Comparison of ENCODE assay signal across 24 mouse cellular contexts in genomic region chr8:118581256-118581655, GRCm38 (mm10).
A peak's percentile ranks its signal among the peaks of the same experiment; 100 is the strongest.
DNase-seq lines count a peak whose midpoint lies in the region; ATAC-seq lines count a peak whose summit lies in the region.
"Had no signal": no experiment of that assay in that cellular context is flagged by ENCODE, and none has a peak within 500 bp of the region (broad histone marks: within the 10 kb centered on the region; RNA-seq: fewer than 3 reads in every experiment).

No protein-coding gene starts in this region.

- no peaks in the 10 kb centered on the region for H3K4me1 ChIP-seq in kidney, embryonic 16.5 days (ENCODE audit: insufficient read depth, low read length)
- H3K4me1 ChIP-seq: embryonic facial prominence, embryonic 13.5 days; embryonic facial prominence, embryonic 15.5 days; forebrain, embryonic 10.5 days; forebrain, embryonic 12.5 days had no signal

- DNase-seq in kidney, postnatal 10 days = no peak
- peak; percentile 15 for DNase-seq in retina, postnatal 1 day
- no peak for DNase-seq in retina, embryonic 14.5 days (ENCODE audit: low spot score)
- DNase-seq: adrenal gland, adult 2 months; adrenal gland, postnatal 10 days; adrenal gland, postnatal 25 days; cerebellum, adult 11 months; cerebellum, adult 18-20 months; cerebellum, adult 8-10 months; cerebellum, adult 9-11 months; cerebellum, postnatal 14 days; cerebellum, postnatal 36 days; embryo, embryonic 11 days had no signal

- no peak overlapping the region for H3K27ac ChIP-seq in kidney, embryonic 16.5 days (ENCODE audit: low read length)
- H3K27ac ChIP-seq: embryonic facial prominence, embryonic 13.5 days; embryonic facial prominence, embryonic 15.5 days; forebrain, embryonic 10.5 days; forebrain, embryonic 12.5 days had no signal

- no peaks in the 10 kb centered on the region for H3K27me3 ChIP-seq in kidney, embryonic 16.5 days (ENCODE audit: insufficient read depth, low read length)
- H3K27me3 ChIP-seq: CH12.LX; embryonic facial prominence, embryonic 13.5 days; embryonic facial prominence, embryonic 15.5 days; forebrain, embryonic 12.5 days had no signal

- no peaks in the 10 kb centered on the region for H3K9me3 ChIP-seq in kidney, embryonic 16.5 days (ENCODE audit: low read length)
- H3K9me3 ChIP-seq: embryonic facial prominence, embryonic 15.5 days; forebrain, embryonic 10.5 days; forebrain, embryonic 12.5 days had no signal

- H3K9ac ChIP-seq in kidney, embryonic 16.5 days (replicated peaks; ENCODE audit: low read length) = no peak overlapping the region
- H3K9ac ChIP-seq: embryonic facial prominence, embryonic 13.5 days; embryonic facial prominence, embryonic 15.5 days; forebrain, embryonic 12.5 days had no signal

- no peak overlapping the region for H3K4me2 ChIP-seq in kidney, embryonic 16.5 days (replicated peaks; ENCODE audit: low read depth, low read length)
- H3K4me2 ChIP-seq: embryonic facial prominence, embryonic 13.5 days; embryonic facial prominence, embryonic 15.5 days; forebrain, embryonic 12.5 days had no signal

- H3K4me3 ChIP-seq in kidney, embryonic 16.5 days (ENCODE audit: low read length) = no peak overlapping the region
- H3K4me3 ChIP-seq: embryonic facial prominence, embryonic 13.5 days; embryonic facial prominence, embryonic 15.5 days; erythroblast, embryonic 14.5 days; forebrain, embryonic 10.5 days; forebrain, embryonic 12.5 days had no signal

- no peaks in the 10 kb centered on the region for H3K36me3 ChIP-seq in kidney, embryonic 16.5 days (ENCODE audit: insufficient read depth, low read length)
- H3K36me3 ChIP-seq: embryonic facial prominence, embryonic 13.5 days; embryonic facial prominence, embryonic 15.5 days; forebrain, embryonic 10.5 days; forebrain, embryonic 12.5 days; G1E had no signal

- peak; percentile 61 for ATAC-seq in kidney, embryonic 16.5 days (ENCODE audit: low FRiP score, low TSS enrichment)
- no peak for ATAC-seq in CD4-positive, CD25-positive, alpha-beta regulatory T cell, adult 4 months
- ATAC-seq: forebrain, embryonic 14.5 days; forebrain, embryonic 16.5 days had no signal

- WGBS in kidney, embryonic 16.5 days = 59% methylated on average over 1 of the region's 1 CpGs
